Mouse (Mus musculus): ENCODE data around the gene Mtfr1l. TPM values are rescaled to one million over a fixed set of nuclear protein-coding genes. Genes with fewer than 3 reads are reported as not detected.

The Mtfr1l gene
- polyA plus RNA-seq, 1 experiment from 2014 or later: 167 TPM

GRCm38 (mm10) chr4:134575486-134575885 lies 40.3 kb upstream of the Mtfr1l start:
- no peaks in the 10 kb centered on the region for H3K9me3 ChIP-seq (replicated peaks; ENCODE audit: control insufficient read depth, low read length)
- H3K9ac ChIP-seq (ENCODE audit: low read length): no peak overlapping the region
- 54% methylated on average over 11 of the region's 11 CpGs for WGBS
- H3K36me3 ChIP-seq (ENCODE audit: control insufficient read depth, insufficient read depth): peaks cover 5% of the 10 kb centered on the region; the same call in 1 of the 2 replicates
- no peak for ATAC-seq (replicated peaks; ENCODE audit: extremely low read depth, insufficient read depth, low FRiP score)
- no peak overlapping the region for H3K4me3 ChIP-seq (ENCODE audit: low read length)
- no peak overlapping the region for H3K27ac ChIP-seq (ENCODE audit: low read length)
- peaks cover 21% of the 10 kb centered on the region for H3K4me1 ChIP-seq (ENCODE audit: control insufficient read depth, insufficient read depth, low read length)
- no peak overlapping the region for H3K4me2 ChIP-seq (ENCODE audit: low read depth, low read length)
- no peaks in the 10 kb centered on the region for H3K27me3 ChIP-seq (ENCODE audit: control insufficient read depth, insufficient read depth, low read length)

- H3K27ac ChIP-seq (ENCODE audit: low read length): no peak overlapping the region
- no peaks in the 10 kb centered on the region for H3K4me1 ChIP-seq (ENCODE audit: control insufficient read depth, insufficient read depth, low read length)
- ATAC-seq (replicated peaks; ENCODE audit: extremely low read depth, insufficient read depth, low FRiP score): no peak
- no peak overlapping the region for H3K9ac ChIP-seq (ENCODE audit: low read length)
- WGBS: 84% methylated on average over 24 of the region's 24 CpGs
- no peaks in the 10 kb centered on the region for H3K27me3 ChIP-seq (ENCODE audit: control insufficient read depth, insufficient read depth, low read length)
- no peak overlapping the region for H3K4me3 ChIP-seq (ENCODE audit: low read length)
- no peak overlapping the region for H3K4me2 ChIP-seq (ENCODE audit: low read depth, low read length)
- peaks cover 4% of the 10 kb centered on the region; the same call in 1 of the 2 replicates for H3K36me3 ChIP-seq (ENCODE audit: control insufficient read depth, insufficient read depth)
- no peaks in the 10 kb centered on the region for H3K9me3 ChIP-seq (replicated peaks; ENCODE audit: control insufficient read depth, low read length)
Measured at GRCm38 (mm10) chr4:134572449-134573300, 37.5 kb upstream of the Mtfr1l start.

DNA sequence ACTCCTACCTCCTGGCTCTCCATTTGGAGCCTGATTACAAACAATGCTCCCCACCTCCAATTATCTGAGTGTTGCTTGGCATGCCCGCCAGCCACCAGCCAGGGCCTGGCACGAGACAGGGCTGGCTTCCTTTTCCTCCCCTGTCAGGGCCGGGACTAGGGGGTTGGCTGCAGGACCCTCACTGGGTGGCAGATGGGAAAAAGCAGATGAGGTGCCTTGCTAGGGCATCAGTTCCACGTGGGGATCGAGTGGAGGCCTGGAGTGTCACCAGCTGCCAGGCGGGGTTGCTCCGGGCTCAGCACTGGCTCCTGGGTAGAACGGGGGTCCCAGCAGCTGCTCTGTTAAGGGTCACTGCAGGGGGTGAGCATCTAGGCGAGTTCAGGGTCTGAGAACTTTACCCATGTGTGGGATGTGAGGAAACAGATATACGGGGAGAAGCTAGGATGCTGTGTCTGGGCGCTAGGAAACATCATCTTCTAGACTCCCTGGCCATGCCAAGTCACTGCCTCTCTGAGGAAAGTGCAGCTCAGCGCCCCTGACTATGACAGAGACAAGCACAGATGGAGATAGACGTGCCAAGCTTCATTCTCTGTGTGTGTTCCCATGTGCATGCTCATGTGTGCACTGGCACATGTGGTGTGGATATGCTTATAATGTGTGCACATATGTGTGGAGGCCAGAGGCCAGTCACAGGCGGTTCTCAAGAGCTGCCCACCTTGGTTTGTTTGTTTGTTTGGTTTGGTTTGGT lies 35.7 kb upstream of the Mtfr1l start:
- Histone ChIP-seq H3K4me3 (ENCODE audit: low read length) (no peak overlapping the region), H3K27me3 (ENCODE audit: control insufficient read depth, insufficient read depth, low read length) (no peaks in the 10 kb centered on the region), H3K4me1 (ENCODE audit: control insufficient read depth, insufficient read depth, low read length) (no peaks in the 10 kb centered on the region), H3K36me3 (ENCODE audit: control insufficient read depth, insufficient read depth) (peaks cover 4% of the 10 kb centered on the region; the same call in 1 of the 2 replicates), H3K9me3 (replicated peaks; ENCODE audit: control insufficient read depth, low read length) (peaks cover 2% of the 10 kb centered on the region; the same call in 1 of the 2 replicates), H3K27ac (ENCODE audit: low read length) (no peak overlapping the region), H3K4me2 (ENCODE audit: low read depth, low read length) (no peak overlapping the region), H3K9ac (ENCODE audit: low read length) (no peak overlapping the region)
- WGBS: 79% methylated on average over 14 of the region's 14 CpGs
- ATAC-seq (replicated peaks; ENCODE audit: extremely low read depth, insufficient read depth, low FRiP score): no peak

GRCm38 (mm10) chr4:134569831-134570230 lies 34.6 kb upstream of the Mtfr1l start:
- WGBS: 81% methylated on average over 8 of the region's 8 CpGs
- Histone ChIP-seq H3K9ac (ENCODE audit: low read length) (no peak overlapping the region), H3K27ac (ENCODE audit: low read length) (no peak overlapping the region), H3K4me3 (ENCODE audit: low read length) (no peak overlapping the region), H3K27me3 (ENCODE audit: control insufficient read depth, insufficient read depth, low read length) (no peaks in the 10 kb centered on the region), H3K4me2 (ENCODE audit: low read depth, low read length) (no peak overlapping the region), H3K4me1 (ENCODE audit: control insufficient read depth, insufficient read depth, low read length) (no peaks in the 10 kb centered on the region), H3K9me3 (replicated peaks; ENCODE audit: control insufficient read depth, low read length) (peaks cover 4% of the 10 kb centered on the region), H3K36me3 (ENCODE audit: control insufficient read depth, insufficient read depth) (peaks cover 13% of the 10 kb centered on the region)
- no peak for ATAC-seq (replicated peaks; ENCODE audit: extremely low read depth, insufficient read depth, low FRiP score)

GRCm38 (mm10) chr4:134569205-134569604 lies 34.0 kb upstream of the Mtfr1l start:
- WGBS: 81% methylated on average over 6 of the region's 6 CpGs
- ATAC-seq (replicated peaks; ENCODE audit: extremely low read depth, insufficient read depth, low FRiP score): no peak
- no peaks in the 10 kb centered on the region for H3K4me1 ChIP-seq (ENCODE audit: control insufficient read depth, insufficient read depth, low read length)

DNA sequence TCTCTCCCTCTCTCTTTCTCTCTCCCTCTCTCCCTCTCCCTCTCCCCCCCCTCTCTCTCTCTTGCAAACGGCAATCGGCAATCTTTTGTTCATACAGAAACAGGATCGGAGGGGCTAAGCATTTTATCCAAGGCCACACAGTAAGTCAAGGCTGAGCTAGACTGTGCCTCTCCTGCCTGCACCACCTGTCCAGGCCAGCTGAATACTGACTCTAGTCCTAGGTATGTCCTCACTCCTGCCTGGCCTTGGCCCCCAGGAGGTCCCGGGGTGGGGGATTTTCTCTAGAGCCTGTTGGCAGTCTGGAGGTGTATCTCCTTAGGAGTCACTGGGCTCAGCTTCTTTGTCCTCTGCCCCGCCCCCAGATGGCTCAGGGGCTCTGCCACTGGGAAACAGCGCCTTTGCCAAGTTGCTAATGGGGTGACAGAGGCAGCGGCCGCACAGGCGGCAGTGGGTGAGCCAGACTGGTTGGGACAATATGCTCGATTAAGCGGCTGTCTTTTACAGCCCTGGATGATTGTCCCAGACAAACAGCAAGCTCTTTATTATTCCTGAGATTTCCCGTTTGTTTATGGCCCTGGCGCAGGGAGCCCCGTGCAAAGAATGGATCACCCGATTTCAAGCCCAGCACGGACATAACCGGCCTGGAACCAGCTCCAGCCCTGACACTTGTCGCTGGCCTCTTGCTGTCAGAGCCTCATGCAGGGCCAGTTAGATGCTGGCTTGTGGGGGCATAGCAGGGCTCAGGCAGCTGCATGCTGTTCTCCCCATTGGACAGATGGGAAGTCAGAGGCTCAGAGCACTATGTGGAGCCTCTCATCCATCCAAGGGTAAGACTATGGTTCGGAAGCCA lies 32.4 kb upstream of the Mtfr1l start:
- H3K9me3 ChIP-seq (replicated peaks; ENCODE audit: control insufficient read depth, low read length): peaks cover 4% of the 10 kb centered on the region
- H3K4me2 ChIP-seq (ENCODE audit: low read depth, low read length): no peak overlapping the region
- H3K4me3 ChIP-seq (ENCODE audit: low read length): no peak overlapping the region
- no peaks in the 10 kb centered on the region for H3K27me3 ChIP-seq (ENCODE audit: control insufficient read depth, insufficient read depth, low read length)
- no peaks in the 10 kb centered on the region for H3K4me1 ChIP-seq (ENCODE audit: control insufficient read depth, insufficient read depth, low read length)
- no peak for ATAC-seq (replicated peaks; ENCODE audit: extremely low read depth, insufficient read depth, low FRiP score)
- no peak overlapping the region for H3K27ac ChIP-seq (ENCODE audit: low read length)
- H3K36me3 ChIP-seq (ENCODE audit: control insufficient read depth, insufficient read depth): peaks cover 12% of the 10 kb centered on the region
- 55% methylated on average over 19 of the region's 19 CpGs for WGBS
- no peak overlapping the region for H3K9ac ChIP-seq (ENCODE audit: low read length)

More at GRCm38 (mm10) chr4:134569205-134569604, 34.0 kb upstream of the Mtfr1l start:
- no peak overlapping the region for H3K4me2 ChIP-seq (ENCODE audit: low read depth, low read length)
- H3K4me3 ChIP-seq (ENCODE audit: low read length): no peak overlapping the region
- peaks cover 4% of the 10 kb centered on the region for H3K9me3 ChIP-seq (replicated peaks; ENCODE audit: control insufficient read depth, low read length)
- H3K9ac ChIP-seq (ENCODE audit: low read length): no peak overlapping the region
- no peaks in the 10 kb centered on the region for H3K27me3 ChIP-seq (ENCODE audit: control insufficient read depth, insufficient read depth, low read length)
- H3K27ac ChIP-seq (ENCODE audit: low read length): no peak overlapping the region
- peaks cover 12% of the 10 kb centered on the region for H3K36me3 ChIP-seq (ENCODE audit: control insufficient read depth, insufficient read depth)

DNA sequence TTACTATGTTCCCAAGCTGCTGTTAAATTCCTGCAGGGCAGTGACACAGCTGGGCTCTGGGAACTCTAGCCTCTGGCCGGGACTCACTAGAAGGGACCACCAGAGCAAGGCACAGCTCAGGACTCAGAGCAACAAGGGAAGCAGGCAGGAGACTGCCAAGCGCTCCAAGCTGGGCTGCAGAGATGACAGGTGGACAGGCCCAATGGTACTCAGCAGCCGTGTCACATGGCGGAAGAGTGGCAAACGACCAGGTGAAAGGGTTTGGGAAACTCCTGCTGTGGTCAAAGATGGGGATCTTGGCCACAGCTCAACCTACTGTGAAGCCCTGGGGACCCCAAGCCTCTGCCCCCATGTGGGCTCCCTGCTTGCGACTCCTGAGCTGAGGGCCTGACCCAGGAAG lies 28.9 kb upstream of the Mtfr1l start:
- H3K9me3 ChIP-seq (replicated peaks; ENCODE audit: control insufficient read depth, low read length): peaks cover 4% of the 10 kb centered on the region
- no peak for ATAC-seq (replicated peaks; ENCODE audit: extremely low read depth, insufficient read depth, low FRiP score)
- H3K4me1 ChIP-seq (ENCODE audit: control insufficient read depth, insufficient read depth, low read length): no peaks in the 10 kb centered on the region
- H3K27me3 ChIP-seq (ENCODE audit: control insufficient read depth, insufficient read depth, low read length): no peaks in the 10 kb centered on the region
- H3K4me2 ChIP-seq (ENCODE audit: low read depth, low read length): no peak overlapping the region
- no peak overlapping the region for H3K4me3 ChIP-seq (ENCODE audit: low read length)
- H3K9ac ChIP-seq (ENCODE audit: low read length): no peak overlapping the region
- no peak overlapping the region for H3K27ac ChIP-seq (ENCODE audit: low read length)
- WGBS: 81% methylated on average over 6 of the region's 6 CpGs
- peaks cover 12% of the 10 kb centered on the region for H3K36me3 ChIP-seq (ENCODE audit: control insufficient read depth, insufficient read depth)

DNA sequence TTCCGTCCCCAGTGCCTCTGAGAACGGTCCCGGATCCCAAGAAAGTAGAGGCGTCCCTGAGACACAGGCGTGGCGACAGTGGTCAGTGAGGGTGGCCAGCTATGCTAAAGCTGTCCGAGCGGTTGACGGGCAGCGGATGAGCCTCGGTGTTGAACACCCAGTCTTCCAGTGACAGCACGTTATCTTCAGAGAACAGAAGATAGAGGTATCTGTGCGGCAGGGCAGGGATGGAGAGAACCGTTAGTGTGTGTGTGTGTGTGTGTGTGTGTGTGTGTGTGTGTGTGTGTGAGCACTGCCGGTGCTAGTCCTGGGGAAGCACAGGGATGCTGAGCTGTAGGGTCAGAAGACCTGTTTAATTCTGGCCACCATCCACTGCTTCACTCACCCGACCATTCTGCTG lies 28.4 kb upstream of the Mtfr1l start:
- Histone ChIP-seq H3K4me2 (ENCODE audit: low read depth, low read length) (no peak overlapping the region), H3K27me3 (ENCODE audit: control insufficient read depth, insufficient read depth, low read length) (no peaks in the 10 kb centered on the region), H3K27ac (ENCODE audit: low read length) (no peak overlapping the region), H3K9me3 (replicated peaks; ENCODE audit: control insufficient read depth, low read length) (peaks cover 4% of the 10 kb centered on the region), H3K9ac (ENCODE audit: low read length) (no peak overlapping the region), H3K4me3 (ENCODE audit: low read length) (no peak overlapping the region), H3K4me1 (ENCODE audit: control insufficient read depth, insufficient read depth, low read length) (no peaks in the 10 kb centered on the region), H3K36me3 (ENCODE audit: control insufficient read depth, insufficient read depth) (peaks cover 12% of the 10 kb centered on the region)
- no peak for ATAC-seq (replicated peaks; ENCODE audit: extremely low read depth, insufficient read depth, low FRiP score)
- 70% methylated on average over 16 of the region's 16 CpGs for WGBS

All from heart, embryonic 16.5 days (tissue).